Mouse (Mus musculus): Measurements from ENCODE around the gene Rps6ka4. TPM values are rescaled to one million over a fixed set of nuclear protein-coding genes. Genes with fewer than 3 reads are reported as not detected.

The Rps6ka4 gene
- polyA plus RNA-seq, 1 experiment from 2014 or later: 5.1 TPM

DNA sequence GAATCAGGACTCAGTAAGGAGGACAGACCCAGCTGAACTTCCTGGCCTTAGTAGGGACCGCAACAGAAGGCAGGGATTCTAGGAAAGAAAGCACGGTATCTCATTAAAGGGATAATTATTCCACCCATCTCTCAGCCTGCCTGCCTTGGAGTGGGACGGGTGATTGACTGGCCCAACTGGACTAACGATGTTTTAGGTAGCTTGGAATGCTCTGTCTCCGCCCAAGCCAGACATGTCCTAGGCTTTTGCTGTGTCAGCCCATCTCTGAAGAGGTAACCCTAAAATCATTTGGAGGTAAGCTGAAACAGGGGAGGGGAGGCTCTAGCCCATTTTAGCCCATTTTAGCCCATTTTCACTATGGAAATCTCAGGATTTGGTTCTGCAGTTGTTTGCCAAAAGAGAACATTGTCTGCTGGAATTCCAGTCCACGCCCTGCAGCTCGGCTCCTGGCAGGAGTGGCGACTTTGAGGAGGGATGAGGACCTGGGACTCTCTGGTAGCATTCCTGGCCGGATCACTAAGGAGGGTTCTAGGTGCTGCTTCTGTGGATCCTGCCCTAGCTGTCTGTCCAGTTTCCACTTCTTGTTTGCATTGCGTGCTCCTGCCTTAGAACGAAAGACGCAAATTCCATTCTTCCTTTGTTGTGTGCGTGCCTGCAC, 19.8 kb downstream of the Rps6ka4 start:
- Histone ChIP-seq H3K9ac (ENCODE audit: low read length) (no peak overlapping the region), H3K36me3 (ENCODE audit: control insufficient read depth, insufficient read depth, low read length) (no peaks in the 10 kb centered on the region), H3K9me3 (ENCODE audit: control insufficient read depth, low read length) (no peaks in the 10 kb centered on the region), H3K4me3 (ENCODE audit: low read depth, low read length) (no peak overlapping the region), H3K27ac (ENCODE audit: low read depth, low read length) (no peak overlapping the region), H3K27me3 (ENCODE audit: control insufficient read depth, insufficient read depth, low read length) (no peaks in the 10 kb centered on the region), H3K4me1 (ENCODE audit: control insufficient read depth, insufficient read depth, low read length) (no peaks in the 10 kb centered on the region; the same call in 1 of the 2 replicates), H3K4me2 (no peak overlapping the region)
- no peak for DNase-seq (ENCODE audit: low spot score, missing footprints)
- no peak for ATAC-seq (ENCODE audit: low FRiP score)
- 83% methylated on average over 13 of the region's 13 CpGs for WGBS

DNA sequence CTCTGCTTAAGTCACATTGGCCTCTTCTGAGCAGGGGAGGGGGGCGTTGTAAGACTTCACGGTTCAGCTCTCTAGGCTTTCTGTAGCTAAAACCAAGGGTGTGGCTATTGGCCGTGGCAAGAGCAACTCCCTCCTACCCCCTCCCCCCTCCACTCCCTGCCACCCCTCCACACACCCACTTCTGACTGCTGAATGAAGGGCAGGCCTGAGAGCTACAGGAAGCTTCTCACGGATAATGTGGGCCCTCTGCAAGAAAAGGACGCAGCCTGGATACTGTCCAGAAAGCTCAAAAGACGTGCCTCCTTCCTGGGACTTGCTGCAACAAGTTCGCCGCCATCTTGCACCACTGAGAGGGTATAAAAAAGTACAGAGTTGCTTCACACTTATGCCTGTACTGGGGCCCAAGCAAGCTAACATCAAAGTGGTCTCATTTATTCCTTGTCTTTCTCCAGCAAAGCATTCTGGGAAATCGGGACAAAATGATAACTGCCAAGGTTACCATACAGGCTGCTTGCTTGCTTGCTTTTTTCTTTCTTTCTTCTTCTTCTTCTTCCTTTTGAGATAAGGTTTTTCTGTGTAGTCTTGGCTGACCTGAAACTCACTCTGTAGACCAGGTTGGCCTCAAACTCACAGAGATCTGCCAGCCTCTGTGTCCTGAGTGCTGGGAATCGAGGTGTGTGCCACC, 21.2 kb downstream of the Rps6ka4 start:
- 43% methylated on average over 10 of the region's 10 CpGs for WGBS
- Histone ChIP-seq H3K9me3 (ENCODE audit: control insufficient read depth, low read length) (no peaks in the 10 kb centered on the region), H3K27ac (ENCODE audit: low read depth, low read length) (no peak overlapping the region), H3K9ac (ENCODE audit: low read length) (no peak overlapping the region), H3K4me3 (ENCODE audit: low read depth, low read length) (no peak overlapping the region), H3K4me2 (no peak overlapping the region), H3K27me3 (ENCODE audit: control insufficient read depth, insufficient read depth, low read length) (no peaks in the 10 kb centered on the region), H3K36me3 (ENCODE audit: control insufficient read depth, insufficient read depth, low read length) (no peaks in the 10 kb centered on the region), H3K4me1 (ENCODE audit: control insufficient read depth, insufficient read depth, low read length) (no peaks in the 10 kb centered on the region; the same call in 1 of the 2 replicates)
- DNase-seq (ENCODE audit: low spot score, missing footprints): no peak
- no peak for ATAC-seq (ENCODE audit: low FRiP score)

DNA sequence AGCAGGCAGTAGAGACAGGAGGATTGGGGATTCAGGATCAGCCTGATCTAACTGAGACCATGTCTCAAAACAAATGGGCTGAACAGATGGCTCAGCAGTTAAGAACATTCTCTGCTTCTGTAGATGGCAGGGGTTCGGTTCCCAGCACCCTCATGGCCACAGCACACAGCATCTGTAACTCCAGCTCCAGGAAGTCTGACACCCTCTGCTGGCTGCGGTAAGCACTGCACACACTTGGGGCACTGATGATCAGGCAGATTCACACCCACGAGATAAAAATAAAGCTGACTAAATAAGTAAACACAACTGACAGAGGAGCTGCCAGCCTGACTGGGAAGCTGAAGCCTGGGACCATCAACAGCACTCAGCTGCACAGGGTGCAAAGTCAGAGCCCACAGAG, 25.5 kb downstream of the Rps6ka4 start:
- 95% methylated on average over 3 of the region's 3 CpGs for WGBS
- DNase-seq (ENCODE audit: low spot score, missing footprints) (no peak), ATAC-seq (ENCODE audit: low FRiP score) (no peak)
- no peaks in the 10 kb centered on the region for H3K9me3 ChIP-seq (ENCODE audit: control insufficient read depth, low read length)
- no peak overlapping the region for H3K4me2 ChIP-seq
- no peaks in the 10 kb centered on the region for H3K27me3 ChIP-seq (ENCODE audit: control insufficient read depth, insufficient read depth, low read length)
- H3K27ac ChIP-seq (ENCODE audit: low read depth, low read length): no peak overlapping the region
- H3K4me1 ChIP-seq (ENCODE audit: control insufficient read depth, insufficient read depth, low read length): no peaks in the 10 kb centered on the region; the same call in 1 of the 2 replicates
- H3K36me3 ChIP-seq (ENCODE audit: control insufficient read depth, insufficient read depth, low read length): no peaks in the 10 kb centered on the region
- H3K9ac ChIP-seq (ENCODE audit: low read length): no peak overlapping the region
- no peak overlapping the region for H3K4me3 ChIP-seq (ENCODE audit: low read depth, low read length)

GRCm38 (mm10) chr19:6814366-6814765, 26.1 kb downstream of the Rps6ka4 start:
- Histone ChIP-seq H3K27ac (ENCODE audit: low read depth, low read length) (no peak overlapping the region), H3K36me3 (ENCODE audit: control insufficient read depth, insufficient read depth, low read length) (no peaks in the 10 kb centered on the region), H3K27me3 (ENCODE audit: control insufficient read depth, insufficient read depth, low read length) (no peaks in the 10 kb centered on the region), H3K4me3 (ENCODE audit: low read depth, low read length) (no peak overlapping the region), H3K9ac (ENCODE audit: low read length) (no peak overlapping the region), H3K9me3 (ENCODE audit: control insufficient read depth, low read length) (no peaks in the 10 kb centered on the region), H3K4me2 (no peak overlapping the region), H3K4me1 (ENCODE audit: control insufficient read depth, insufficient read depth, low read length) (no peaks in the 10 kb centered on the region; the same call in 1 of the 2 replicates)
- 69% methylated on average over 4 of the region's 4 CpGs for WGBS
- DNase-seq (ENCODE audit: low spot score, missing footprints): no peak
- no peak for ATAC-seq (ENCODE audit: low FRiP score)

Small RNA genes within 50 kb of the gene (microRNA-seq; reads per million reads assigned to microRNA genes)
- not detected for gene Mir5046

Other genes with a start within 250 kb of the Rps6ka4 start
- 0.26 and 0.58 TPM in 2 replicates for gene Ccdc88b, start 17.6 kb upstream of the Rps6ka4 start, polyA plus RNA-seq (2014; fragmentation: Nextera tagmentation; extraction: Ambion mirVana)
- gene Trmt112, start 69.1 kb upstream of the Rps6ka4 start, polyA plus RNA-seq (2014; fragmentation: Nextera tagmentation; extraction: Ambion mirVana): 147 and 151 TPM in 2 replicates
- 123 and 127 TPM in 2 replicates for gene Prdx5, start 69.5 kb upstream of the Rps6ka4 start, polyA plus RNA-seq (2014; fragmentation: Nextera tagmentation; extraction: Ambion mirVana)
- gene Esrra, start 81.2 kb upstream of the Rps6ka4 start, polyA plus RNA-seq (2014; fragmentation: Nextera tagmentation; extraction: Ambion mirVana): 3.4 and 3.7 TPM in 2 replicates
- gene Catsperz, start 84.7 kb upstream of the Rps6ka4 start, polyA plus RNA-seq (2014; fragmentation: Nextera tagmentation; extraction: Ambion mirVana): not detected in 2 replicates
- not detected in 2 replicates for gene Kcnk4, start 93.9 kb upstream of the Rps6ka4 start, polyA plus RNA-seq (2014; fragmentation: Nextera tagmentation; extraction: Ambion mirVana)
- 53.7 and 55.9 TPM in 2 replicates for gene Bad, start 101.2 kb upstream of the Rps6ka4 start, polyA plus RNA-seq (2014; fragmentation: Nextera tagmentation; extraction: Ambion mirVana)
- gene Gpr137, start 101.8 kb upstream of the Rps6ka4 start, polyA plus RNA-seq (2014; fragmentation: Nextera tagmentation; extraction: Ambion mirVana): 28.0 and 32.0 TPM in 2 replicates
- 245 and 285 TPM in 2 replicates for gene Ppp1r14b, start 134.3 kb upstream of the Rps6ka4 start, polyA plus RNA-seq (2014; fragmentation: Nextera tagmentation; extraction: Ambion mirVana)
- gene Plcb3, start 135.8 kb upstream of the Rps6ka4 start, polyA plus RNA-seq (2014; fragmentation: Nextera tagmentation; extraction: Ambion mirVana): 13.0 and 14.2 TPM in 2 replicates
- gene Fkbp2, start 139.9 kb upstream of the Rps6ka4 start, polyA plus RNA-seq (2014; fragmentation: Nextera tagmentation; extraction: Ambion mirVana): 67.7 and 81.3 TPM in 2 replicates
- gene Vegfb, start 147.0 kb upstream of the Rps6ka4 start, polyA plus RNA-seq (2014; fragmentation: Nextera tagmentation; extraction: Ambion mirVana): 21.9 and 25.4 TPM in 2 replicates
- gene Dnajc4, start 151.9 kb upstream of the Rps6ka4 start, polyA plus RNA-seq (2014; fragmentation: Nextera tagmentation; extraction: Ambion mirVana): 17.9 and 21.0 TPM in 2 replicates
- gene Nudt22, start 155.5 kb upstream of the Rps6ka4 start, polyA plus RNA-seq (2014; fragmentation: Nextera tagmentation; extraction: Ambion mirVana): 14.4 and 19.5 TPM in 2 replicates
- 10.0 and 10.2 TPM in 2 replicates for gene Trpt1, start 155.5 kb upstream of the Rps6ka4 start, polyA plus RNA-seq (2014; fragmentation: Nextera tagmentation; extraction: Ambion mirVana)
- 6.7 and 7.3 TPM in 2 replicates for gene Fermt3, start 178.8 kb upstream of the Rps6ka4 start, polyA plus RNA-seq (2014; fragmentation: Nextera tagmentation; extraction: Ambion mirVana)
- gene Stip1, start 199.3 kb upstream of the Rps6ka4 start, polyA plus RNA-seq (2014; fragmentation: Nextera tagmentation; extraction: Ambion mirVana): 410 and 416 TPM in 2 replicates
- 2.2 and 3.0 TPM in 2 replicates for gene Macrod1, start 216.2 kb upstream of the Rps6ka4 start, polyA plus RNA-seq (2014; fragmentation: Nextera tagmentation; extraction: Ambion mirVana)

All from midbrain, embryonic 11.5 days (tissue).